Mouse (Mus musculus): Measurements from ENCODE around the gene Vmn2r22. TPM values are rescaled to one million over a fixed set of nuclear protein-coding genes. Genes with fewer than 3 reads are reported as not detected.
"Not testable (repeated sequence)": the region's sequence is repeated elsewhere in the genome, so short reads cannot be mapped to it uniquely, and the experiment has no call there.

Gene Vmn2r22
- not detected for total RNA-seq (2021)

DNA sequence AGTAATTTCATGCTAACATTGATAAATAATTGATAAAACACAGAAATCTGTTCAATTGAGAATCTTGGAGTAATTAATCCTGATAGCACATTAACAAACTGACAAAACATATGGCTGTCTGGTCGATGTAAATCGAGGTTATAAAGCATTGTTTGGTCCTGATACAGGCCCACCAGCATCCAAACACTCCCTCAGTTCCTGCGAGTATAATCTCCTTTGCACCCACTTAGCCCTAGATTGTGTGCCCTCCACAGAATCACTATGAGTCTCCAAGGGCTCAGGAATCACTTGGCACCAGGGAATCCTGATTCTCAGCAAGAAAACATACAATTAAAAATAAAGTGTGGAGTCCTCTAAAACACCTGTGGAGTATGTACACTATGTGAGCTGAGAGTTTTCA is at the start of gene Vmn2r22:
Vmn2r22 (minus strand) TSS at position 101 of the 400 bp plus-strand sequence.
- DNase-seq, result not testable (repeated sequence)

DNA sequence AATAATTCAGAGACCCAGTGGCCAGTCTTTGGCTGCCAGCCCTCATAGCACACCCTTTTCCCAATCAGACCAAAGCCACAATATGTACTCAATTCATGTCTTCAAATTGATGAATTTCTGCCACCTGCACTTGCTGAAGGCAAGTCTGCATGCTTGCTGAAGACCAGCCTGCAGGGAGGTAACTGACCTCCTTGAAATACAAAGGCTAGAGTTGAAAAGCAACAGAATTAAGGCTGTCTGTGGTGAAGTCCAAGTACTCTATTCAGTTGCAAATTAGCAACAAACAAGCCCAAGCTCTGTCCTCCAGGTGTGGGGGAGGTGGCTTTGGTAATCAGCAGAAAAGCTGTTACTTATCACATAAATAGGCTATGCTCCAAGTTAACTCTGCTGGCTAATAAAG is 46.7 kb upstream of the Vmn2r22 start:
- no peak for DNase-seq

DNA sequence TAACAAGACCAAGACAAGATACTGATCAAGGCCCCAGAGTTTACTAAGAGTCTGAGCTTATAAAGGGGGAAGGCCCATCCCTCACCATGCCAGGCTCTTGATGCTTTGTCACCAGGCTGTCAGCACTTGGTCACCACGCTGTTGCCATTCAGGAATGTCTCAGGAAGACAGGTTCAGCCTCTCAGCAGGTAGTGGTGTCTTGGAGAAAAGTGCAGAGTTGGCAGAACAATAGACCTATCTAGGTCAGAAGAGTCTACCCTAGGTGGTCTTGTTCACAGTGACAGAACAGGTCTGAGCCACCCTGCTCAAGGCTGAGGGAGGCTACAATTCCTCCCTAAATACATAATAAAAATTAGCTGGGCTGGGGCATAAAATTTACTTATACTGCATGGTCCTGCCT is 46.1 kb upstream of the Vmn2r22 start:
- DNase-seq, result not testable (repeated sequence)

DNA sequence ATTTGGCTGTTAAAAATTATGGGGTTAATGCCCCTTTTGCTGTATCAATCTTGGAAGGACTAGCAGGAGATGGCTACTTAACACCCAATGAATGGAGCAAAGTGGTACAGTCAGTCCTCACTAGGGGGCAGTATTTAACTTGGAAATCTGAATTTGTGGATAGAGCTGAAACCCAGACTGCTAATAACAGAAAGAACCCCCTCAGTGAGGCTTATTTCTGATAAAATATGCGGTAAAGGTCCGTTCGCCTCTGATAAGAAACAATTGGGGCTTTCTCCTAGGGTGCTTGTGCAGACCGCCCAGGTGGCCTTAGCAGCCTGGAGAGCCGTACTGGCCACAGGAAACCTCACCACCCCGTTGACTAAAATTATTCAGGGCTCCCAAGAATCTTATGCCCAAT is 6.5 kb upstream of the Vmn2r22 start:
- DNase-seq, result no peak

DNA sequence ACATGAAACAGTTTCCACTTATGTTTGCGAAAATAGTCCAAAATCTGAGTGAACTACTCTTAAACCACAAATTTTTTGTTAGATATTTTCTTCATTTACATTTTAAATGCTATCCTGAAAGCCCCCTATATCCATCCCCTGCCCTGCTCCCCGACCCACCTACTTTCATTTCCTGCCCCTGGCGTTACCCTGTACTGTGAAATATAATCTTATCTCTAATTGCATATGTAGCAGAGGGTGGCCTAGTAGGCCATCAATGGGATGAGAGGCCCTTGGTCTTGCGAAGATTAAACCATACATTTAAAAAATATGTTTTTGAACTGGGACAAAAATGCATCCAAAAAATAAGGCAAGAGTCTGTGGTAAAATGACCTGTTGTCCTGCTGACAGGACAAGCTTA is 11.1 kb downstream of the Vmn2r22 start:
- DNase-seq, result not testable (repeated sequence)

DNA sequence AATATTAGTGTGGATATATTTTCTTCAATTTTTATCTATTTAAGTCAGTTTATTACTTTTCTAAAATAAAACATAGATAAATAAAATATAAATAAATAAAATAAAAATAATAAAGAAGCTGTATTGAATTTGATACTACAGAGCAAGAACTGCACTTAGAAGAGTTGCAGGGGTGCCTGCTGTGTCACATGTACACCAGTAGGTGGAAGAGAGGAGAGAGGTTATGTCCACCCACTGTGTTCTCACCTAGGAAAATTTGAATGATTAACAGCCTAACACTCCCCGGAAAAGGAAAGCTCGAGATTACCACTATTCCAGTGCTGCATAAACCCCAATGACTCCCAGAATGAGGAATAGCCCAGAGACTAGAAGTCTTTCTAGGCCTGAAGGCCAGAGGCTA is 26.7 kb downstream of the Vmn2r22 start:
- DNase-seq, result not testable (repeated sequence)

DNA sequence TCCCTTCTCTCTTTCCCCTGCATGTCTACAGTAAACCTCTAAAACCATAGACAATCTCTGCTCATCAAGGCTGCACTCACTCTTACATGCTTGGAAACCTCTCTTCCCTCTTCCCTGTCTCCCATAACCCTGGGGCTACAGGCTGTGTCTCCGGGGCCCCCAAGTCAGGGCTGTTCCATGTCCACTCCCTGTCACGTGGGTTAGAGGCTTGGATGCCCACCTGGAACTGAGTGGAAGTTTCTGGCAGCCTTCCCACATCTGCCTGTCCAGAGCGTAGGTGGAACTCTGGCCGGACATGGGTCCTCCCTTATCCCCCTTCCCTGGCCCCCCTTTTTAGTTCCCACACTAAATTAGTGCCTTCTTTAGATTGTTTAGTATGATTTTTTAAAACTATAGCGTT is 62.2 kb downstream of the Vmn2r22 start:
- not testable (repeated sequence) for DNase-seq

DNA sequence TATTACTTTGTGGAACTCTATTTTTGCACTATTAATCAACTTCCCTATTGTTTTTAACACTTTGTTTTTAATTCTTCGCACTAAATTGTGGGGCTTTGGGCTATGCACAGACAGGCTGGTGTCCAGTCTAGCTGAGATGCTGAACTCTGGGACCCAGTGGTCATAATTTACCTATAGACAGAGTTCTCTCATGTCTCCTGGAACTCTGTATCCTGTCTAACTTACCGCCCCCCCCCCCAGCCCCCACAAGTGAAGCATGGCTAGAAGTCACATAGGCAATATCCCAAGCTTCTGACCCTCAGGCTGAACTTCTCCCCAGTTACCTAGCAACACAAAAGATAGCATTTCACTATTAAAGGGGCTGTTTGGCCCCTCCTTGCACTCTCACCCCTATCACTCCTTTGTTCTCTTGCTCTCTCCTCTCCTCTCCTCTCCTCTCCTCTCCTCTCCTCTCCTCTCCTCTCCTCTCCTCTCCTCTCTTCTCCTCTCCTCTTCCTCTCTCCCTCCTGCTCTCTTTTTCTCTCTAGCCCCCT is 62.7 kb downstream of the Vmn2r22 start:
- DNase-seq, result not testable (repeated sequence)

DNA sequence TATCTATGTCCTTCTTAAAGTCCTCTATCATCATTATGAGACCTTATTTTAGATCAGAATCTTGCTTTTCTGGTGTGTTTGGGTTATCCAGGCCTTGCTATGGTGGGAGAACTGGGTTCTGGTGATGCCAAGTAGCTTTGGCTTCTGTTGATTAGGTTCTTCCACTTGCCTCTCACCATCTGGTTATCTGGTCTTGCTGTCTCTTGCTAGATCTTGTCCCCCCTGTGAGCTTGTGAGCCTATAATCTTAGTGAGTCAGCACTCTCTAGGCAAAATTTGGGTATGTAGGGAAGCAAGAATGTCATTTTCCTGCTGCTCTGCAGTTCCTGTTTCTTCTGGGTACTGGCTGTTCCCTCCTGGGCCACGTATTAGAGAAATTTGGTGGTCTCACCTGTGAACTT is 66.5 kb downstream of the Vmn2r22 start:
- DNase-seq, result not testable (repeated sequence)

DNA sequence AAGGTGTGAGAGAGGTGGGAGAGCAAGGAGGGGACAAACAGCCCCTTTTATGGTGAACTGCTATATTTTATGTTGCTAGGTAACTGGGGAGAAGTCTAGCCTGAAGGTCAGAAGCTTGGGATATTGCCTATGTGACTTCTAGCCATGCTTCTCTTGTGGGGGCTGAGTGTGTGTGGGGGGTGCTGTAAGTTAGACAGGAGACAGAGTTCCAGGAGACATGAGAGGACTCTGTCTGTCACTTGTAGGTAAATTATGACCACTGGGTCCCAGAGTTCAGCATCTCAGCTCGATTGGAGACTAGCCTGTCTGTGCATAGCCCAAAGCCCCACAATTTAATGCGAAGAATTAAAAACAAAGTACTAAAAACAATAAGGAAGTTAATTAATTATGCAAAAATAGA is 75.8 kb downstream of the Vmn2r22 start:
- DNase-seq, result not testable (repeated sequence)

Other genes with a start within 250 kb of the Vmn2r22 start
- gene Vmn2r20, start 232.6 kb downstream of the Vmn2r22 start, total RNA-seq (2021), result not detected
- not detected for gene Vmn2r21, start 117.3 kb downstream of the Vmn2r22 start, total RNA-seq (2021)
- not detected for gene Vmn2r23, start 51.9 kb upstream of the Vmn2r22 start, total RNA-seq (2021)
- not detected for gene Vmn2r24, start 128.2 kb upstream of the Vmn2r22 start, total RNA-seq (2021)
- gene Vmn2r25, start 202.7 kb upstream of the Vmn2r22 start, total RNA-seq (2021), result not detected

All from layer of hippocampus, postnatal 36 days (tissue).